Mouse (Mus musculus) frontal cortex, adult 2 months (tissue): ENCODE results near the gene Rcor2. TPM values are rescaled to one million over a fixed set of nuclear protein-coding genes. Genes with fewer than 3 reads are reported as not detected.
A peak's percentile ranks its signal among the peaks of the same experiment; 100 is the strongest.

ENCODE experiments used
- DNase-seq, 2 experiments: peaks; one replicate each; pipeline ENCODE4 v3.0.0; 2022; ENCODE audit warnings: low spot score in 1 of 2; ENCODE audit errors: extremely low spot score in 1 of 2
- polyA plus RNA-seq: library from polyadenylated mRNA; depleted of rRNA; stranded (reverse); fragments of >200 nt; gene quantifications from 2 replicates; pipeline ENCODE4 v1.2.3, GENCODE M21; 2012

Rcor2 gene
- polyA plus RNA-seq, 1 experiment, result 24.6 TPM

- DNase-seq, result no peak
Observed at GRCm38 (mm10) chr19:7264766-7265331, 2.3 kb upstream of the Rcor2 start.

GRCm38 (mm10) chr19:7265478-7266191, 1.5 kb upstream of the Rcor2 start:
- no peak for DNase-seq

DNA sequence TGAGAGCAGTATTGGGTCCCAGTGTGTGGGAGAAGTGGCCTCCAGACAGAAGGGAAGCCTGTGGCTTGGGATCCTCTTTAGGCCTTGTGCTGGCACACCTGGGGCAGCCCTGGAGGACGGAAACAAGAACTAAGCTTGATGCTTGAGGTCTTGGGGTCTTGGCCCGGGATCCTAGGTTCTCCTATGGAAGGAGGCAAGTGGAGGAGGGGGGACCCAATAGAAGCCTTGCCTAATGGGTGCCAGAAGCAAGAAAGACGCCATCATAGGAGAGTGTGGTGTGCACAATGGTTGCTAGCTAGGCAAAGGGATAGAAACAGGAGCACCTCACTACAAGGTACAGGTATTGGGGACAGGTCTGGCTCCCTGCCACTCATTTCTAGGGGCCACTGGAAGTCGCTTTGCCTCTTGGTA, 699 bp upstream of the Rcor2 start:
- DNase-seq, result no peak

DNA sequence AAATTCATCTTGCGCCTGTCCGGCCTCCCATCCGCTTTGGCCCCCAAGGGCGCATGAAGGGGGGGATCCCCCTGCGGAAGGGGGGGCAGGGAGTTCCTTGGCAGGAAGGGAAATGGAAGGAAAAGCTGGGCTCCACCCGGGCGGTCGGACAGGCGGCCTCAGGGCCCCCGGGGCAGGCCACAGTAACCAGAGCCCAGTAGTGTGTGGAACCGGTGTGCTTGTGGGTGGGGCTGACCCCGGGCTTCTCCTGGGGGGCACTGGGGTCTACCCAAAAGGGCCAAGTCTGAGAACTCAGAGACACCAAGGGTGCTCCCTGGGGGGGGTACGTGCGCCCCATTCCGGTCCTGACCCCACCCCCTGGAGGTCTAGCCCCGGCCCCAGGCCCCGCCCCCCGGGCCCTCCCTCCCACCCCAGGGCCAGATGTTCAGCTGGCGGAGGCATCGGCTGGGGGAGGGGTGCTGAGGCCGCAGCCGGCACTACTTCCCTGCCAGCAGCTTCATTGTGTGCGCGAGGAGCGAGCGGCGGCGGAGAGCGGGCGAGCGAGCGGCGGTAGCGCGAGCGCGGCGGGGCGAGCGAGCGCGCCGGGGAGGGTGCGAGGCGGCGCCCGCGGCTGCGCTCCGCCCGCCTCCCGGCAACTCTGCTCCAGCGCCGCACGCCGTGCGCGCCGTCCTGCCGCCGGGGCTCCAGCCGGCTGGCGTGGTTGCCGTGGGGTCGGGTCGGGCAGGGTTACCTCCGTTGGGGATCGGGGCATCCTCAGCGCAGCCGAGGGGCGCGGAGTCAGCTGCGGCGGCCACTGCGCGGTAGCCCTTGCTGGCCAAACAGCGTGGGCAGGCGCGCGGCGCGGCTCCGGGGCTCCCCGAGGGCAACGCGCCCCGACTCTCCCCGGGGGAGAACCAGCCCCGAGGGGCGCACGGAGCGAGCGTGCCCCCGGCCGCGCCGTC, 926 bp downstream of the Rcor2 start:
- peak in 1 of 2 experiments; percentile 75 for DNase-seq

- peak in 1 of 2 experiments; percentile 76 for DNase-seq
Observed at GRCm38 (mm10) chr19:7268722-7269090, 1.6 kb downstream of the Rcor2 start.

DNA sequence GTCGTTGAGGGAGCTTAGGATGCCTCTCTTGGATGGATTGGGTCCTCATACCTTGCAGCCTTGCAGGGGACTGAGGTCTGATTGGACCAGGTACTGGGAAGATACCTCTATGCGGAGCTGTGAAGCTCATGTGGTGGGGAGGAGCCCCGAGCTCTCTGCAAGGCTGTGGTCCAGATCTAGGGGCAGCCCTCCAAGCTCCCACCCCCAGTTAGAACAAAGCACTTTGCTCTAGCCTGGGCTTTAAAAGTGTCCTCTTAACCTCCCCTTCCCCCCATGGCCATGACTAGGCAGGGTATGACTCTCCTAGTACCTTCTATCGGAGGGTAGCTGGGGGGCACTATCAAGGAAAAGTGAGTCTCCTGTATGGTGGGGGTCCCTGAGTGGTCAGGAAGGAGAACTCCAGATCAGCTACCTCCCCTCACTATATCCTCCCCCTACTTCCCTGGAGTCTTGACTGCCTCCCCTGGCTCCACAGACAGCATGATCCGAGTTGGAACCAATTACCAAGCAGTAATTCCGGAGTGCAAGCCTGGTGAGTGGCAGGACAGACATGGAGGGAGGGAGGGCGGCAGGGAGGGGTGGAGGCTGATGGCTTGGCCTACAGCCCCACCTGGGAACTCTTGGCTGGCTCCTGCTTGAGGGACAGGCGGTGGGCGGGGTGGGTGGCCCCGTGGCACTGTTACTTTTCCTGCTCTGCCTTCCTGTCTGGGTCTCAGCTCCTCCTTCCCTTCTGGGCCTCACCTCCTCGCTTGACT, 2.3 kb downstream of the Rcor2 start:
- DNase-seq, result no peak

DNA sequence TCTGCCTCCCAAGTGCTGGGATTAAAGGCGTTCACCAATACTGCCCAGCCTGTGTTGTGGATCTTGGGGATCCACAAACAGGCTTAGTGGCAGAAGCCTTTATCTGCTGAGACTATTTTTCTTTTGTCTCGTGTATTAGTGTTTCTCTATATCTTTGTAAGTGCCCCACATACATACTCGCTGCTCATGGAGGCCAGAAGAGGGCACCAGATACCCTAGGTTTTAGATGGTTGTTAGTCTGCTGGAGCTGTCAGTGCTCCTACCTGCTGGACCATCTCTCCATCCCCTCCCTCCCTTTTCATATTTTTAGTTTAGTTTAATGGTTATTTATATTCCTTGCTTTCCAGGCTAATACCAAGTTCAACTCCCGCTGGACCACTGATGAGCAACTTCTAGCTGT, 6.4 kb downstream of the Rcor2 start:
- no peak for DNase-seq

DNA sequence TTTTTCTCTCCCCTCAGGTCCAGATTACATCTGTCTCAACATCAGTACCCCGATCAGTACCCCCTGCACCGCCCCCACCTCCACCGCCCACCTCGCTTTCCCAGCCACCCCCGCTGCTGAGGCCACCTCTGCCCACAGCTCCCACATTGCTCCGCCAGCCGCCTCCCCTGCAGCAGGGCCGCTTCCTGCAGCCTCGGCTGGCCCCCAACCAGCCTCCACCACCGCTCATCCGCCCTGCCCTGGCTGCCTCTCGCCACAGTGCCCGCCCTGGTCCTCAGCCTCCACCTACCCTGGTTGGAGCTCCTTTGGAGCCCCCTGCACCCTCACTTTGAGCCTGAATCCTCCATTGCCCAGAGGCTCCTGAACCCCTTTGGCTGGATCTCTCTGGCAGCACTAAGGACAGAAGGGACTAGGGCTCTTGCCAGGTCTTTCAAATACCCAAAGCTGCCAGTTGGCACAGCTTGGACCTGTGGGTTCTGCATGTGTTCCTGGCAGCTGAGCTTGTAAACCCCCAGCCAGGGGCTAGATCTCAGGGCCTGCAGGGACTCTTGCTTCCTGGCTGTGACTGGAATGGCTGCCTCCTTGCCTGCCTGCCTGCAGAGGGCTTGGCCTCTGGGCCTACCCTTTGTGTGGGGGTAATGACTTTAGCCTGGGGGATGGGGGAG, 7.3 kb downstream of the Rcor2 start:
- no peak for DNase-seq

GRCm38 (mm10) chr19:7275131-7275789, 8.1 kb downstream of the Rcor2 start:
- DNase-seq, result no peak

DNA sequence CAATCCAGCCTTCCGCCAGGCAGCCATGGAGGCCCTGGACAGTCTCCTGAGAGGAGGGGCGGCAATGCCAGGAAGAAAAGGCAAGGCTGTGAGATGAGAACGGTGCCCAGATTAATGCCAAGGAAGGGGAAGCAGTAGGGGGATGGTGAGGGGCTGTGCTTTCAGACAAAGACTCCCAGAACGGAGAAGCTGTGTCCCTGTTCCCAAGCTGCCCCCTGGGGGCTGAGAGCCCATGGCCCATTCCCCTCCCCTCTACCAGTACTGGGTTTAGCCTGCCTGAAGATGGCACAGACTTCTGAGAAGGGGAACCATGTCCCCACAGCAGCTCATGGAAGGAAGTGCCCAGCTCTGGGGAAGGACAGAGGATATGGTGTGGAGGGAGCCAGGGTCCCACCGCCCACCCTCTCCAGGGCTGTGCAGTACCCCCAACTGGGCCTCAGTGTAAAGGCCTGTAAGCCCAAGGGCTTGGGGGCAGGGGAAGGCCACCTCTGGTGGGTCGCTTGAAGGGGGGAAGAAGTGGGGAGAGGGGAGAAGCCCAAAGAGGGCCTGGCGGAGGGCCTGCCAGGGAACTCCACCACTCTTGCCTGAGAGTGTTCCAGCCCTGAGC, 9.0 kb downstream of the Rcor2 start:
- DNase-seq, result no peak

GRCm38 (mm10) chr19:7276796-7277195, 9.7 kb downstream of the Rcor2 start:
- DNase-seq, result no peak

DNA sequence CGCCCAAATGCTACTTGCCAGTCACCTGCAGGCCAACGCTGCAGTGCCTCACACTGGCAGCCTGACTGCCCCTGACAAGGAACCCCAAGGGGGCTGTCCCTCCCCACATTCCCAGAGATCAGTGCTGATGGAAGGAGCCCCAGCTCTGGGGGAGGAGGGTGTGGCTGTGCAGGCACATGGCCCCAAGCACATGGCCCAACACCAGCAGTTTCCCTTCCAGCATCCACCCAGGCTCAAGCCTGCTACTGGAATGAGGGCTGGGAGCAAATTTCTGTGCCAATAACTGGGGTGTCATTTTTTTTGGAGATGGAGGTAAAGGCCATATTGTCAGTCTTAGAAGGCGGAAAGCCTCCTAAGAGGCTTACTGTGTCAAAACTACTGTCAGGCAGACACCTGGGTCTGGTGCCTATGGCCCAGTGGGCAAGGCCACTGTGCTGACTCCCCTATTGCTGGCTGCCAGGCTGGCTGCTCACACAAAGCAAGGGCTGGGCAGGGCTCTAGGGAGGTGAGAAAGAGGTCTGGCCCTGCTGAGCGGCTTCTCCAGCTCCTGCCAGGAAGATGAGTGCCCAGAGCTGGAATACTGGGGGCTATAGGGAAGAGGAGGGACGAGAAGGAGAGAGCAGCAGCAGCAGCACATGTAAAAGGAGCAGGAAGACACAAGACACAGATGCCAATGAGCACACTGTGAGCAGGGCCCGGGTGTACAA, 11.2 kb downstream of the Rcor2 start:
- DNase-seq, result no peak

GRCm38 (mm10) chr19:7279114-7279513, 12.0 kb downstream of the Rcor2 start:
- no peak for DNase-seq

GRCm38 (mm10) chr19:7280557-7281330, 13.6 kb downstream of the Rcor2 start:
- DNase-seq, result peak; percentile 86 to 89

DNA sequence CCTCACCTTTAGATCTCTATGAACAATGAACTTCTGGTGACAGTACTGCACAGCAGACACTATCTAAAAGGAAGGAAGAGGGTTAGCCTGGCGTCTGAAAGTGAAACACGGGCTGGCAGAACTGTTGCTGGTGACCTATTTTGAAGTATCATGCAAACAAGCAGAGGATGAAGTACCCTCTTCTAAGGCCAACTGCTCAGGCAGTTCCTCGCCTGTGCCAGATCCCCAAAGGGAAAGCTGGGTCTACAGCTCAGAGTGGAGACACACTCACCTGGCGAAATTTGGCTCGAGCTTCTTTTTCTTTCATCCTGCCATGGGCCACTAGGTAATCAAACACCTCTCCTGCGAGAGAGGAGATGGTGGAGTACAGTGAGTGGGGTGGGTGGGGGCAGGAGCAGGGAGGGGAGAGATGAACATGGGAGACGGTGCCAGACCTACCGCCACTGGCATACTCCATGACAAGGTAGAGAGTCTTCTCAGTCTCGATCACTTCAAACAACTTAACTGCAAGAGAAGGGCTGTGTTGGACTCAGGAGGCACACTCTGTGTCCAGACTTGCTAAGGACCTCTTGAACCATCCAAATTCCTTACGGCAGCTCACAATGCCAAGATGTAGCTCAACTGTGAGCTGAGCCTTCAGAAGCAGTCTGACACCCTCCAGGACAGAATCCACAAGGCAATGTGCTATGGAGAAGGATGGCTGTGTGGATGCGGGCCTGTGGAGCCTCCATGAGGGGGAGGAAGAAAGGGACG, 19.6 kb downstream of the Rcor2 start:
- no peak for DNase-seq

GRCm38 (mm10) chr19:7288288-7288687, 21.2 kb downstream of the Rcor2 start:
- DNase-seq, result no peak

DNA sequence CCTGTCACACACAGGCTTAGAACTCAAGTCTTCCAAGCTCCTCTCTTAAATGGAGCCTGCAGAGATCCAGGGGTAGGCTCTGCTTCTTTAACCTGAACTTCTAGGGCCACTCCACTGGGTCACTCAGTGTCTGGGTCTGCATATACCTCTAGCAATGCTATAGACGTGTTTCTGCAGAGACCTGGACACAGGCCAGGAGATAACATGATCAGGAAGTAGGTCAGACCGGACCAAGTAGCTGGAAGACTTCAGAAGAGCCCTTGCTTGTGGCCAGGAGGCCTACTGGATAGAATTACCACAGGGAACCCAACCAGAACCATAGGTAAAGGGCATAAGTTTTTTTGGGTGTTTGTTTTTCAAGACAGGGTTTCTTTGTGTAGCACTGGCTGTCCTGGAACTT, 22.6 kb downstream of the Rcor2 start:
- no peak for DNase-seq
